Mouse (Mus musculus) liver, embryonic 18 days (tissue): ENCODE results near the gene Vmn1r18. TPM values are rescaled to one million over a fixed set of nuclear protein-coding genes. Genes with fewer than 3 reads are reported as not detected.

Experiments
- polyA plus RNA-seq: library from polyadenylated mRNA; depleted of rRNA; stranded (reverse); fragments of >200 nt; gene quantifications from 2 replicates; pipeline ENCODE4 v1.2.3, GENCODE M21; 2012; rRNA removed

Gene Vmn1r18
- polyA plus RNA-seq, result not detected in 2 replicates

GRCm38 (mm10) chr6:57395683-57396082 is at the start of gene Vmn1r18:
Vmn1r18 (minus strand) TSS chr6:57395783.

GRCm38 (mm10) chr6:57428630-57429029 is 33.0 kb upstream of the Vmn1r18 start, which contains the start of gene Vmn1r20:
Vmn1r20 (plus strand) TSS chr6:57428930.

DNA sequence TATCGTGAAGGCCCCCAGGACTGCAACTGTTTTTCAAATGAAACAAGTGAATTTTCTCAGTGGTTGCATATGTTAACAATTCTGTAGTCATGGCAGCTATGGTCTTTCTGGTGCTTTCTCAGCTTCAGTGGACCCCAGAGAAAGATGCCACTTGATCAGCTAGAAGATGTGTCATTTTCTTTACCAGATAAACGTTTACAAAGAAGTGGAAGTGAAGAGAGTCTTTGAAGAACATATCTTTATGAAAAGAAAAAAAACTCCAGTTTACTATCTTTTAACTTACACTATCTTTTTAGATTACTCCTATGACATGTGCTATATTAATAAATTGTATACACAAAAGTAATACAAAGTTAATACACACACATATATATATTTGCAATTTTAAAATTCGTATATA is 7.9 kb upstream of the Vmn1r18 start, which contains the start of gene Vmn1r19:
Gene Vmn1r19, plus strand, starts transcription at position 301 of the 400 bp plus-strand sequence.

DNA sequence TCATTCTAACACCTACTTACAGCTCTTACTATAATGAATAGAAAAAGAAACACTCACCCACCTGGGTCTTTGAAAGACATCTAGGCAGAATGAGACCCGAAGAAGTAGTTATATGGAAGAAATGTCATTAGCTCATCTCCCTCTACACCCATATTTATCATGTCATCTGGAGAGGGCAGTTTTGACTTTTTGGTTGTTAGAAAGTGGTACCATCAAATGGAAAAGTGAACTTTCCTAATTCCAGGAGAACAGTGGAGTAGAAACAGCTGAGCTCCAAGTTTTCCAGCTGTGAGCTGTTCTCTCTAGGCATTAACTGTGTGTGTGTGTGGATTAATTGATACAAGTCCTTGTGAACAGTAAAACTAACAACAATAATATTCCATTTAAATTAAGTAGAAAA is 32.0 kb downstream of the Vmn1r18 start, which contains the start of gene Vmn1r17:
Gene Vmn1r17, minus strand, starts transcription at position 101 of the 400 bp plus-strand sequence.

DNA sequence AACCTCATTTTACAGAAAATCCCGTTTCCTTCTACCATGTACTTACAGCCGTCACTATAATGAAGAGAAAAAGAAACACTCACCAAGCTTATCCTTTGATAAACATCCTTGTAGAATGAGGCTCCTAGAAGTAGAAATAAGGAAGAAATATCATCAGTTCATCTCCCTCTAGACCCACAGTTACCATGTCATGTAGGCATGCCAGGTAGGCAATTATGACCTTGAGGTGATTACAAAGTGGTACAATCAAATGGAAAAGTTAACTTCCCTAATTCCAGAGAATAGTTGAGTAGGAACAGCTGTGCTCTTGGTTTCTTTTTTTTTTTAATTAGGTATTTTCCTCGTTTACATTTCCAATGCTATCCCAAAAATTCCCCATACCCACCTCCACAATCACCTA is 66.2 kb downstream of the Vmn1r18 start, which contains the start of gene Vmn1r16:
Gene Vmn1r16, minus strand, starts transcription at position 101 of the 400 bp plus-strand sequence.

Other genes starting within 250 kb of the Vmn1r18 start
- not detected in 2 replicates for gene Vmn1r12, start 238.9 kb downstream of the Vmn1r18 start, polyA plus RNA-seq
- not detected in 2 replicates for gene Vmn1r13, start 192.5 kb downstream of the Vmn1r18 start, polyA plus RNA-seq
- gene Vmn1r14, start 164.1 kb downstream of the Vmn1r18 start, polyA plus RNA-seq, result not detected in 2 replicates
- gene Vmn1r15, start 137.8 kb downstream of the Vmn1r18 start, polyA plus RNA-seq, result not detected in 2 replicates
- not detected in 2 replicates for gene Vmn1r16, start 66.3 kb downstream of the Vmn1r18 start, polyA plus RNA-seq
- gene Vmn1r17, start 32.1 kb downstream of the Vmn1r18 start, polyA plus RNA-seq, result not detected in 2 replicates
- gene Vmn1r19, start 8.0 kb upstream of the Vmn1r18 start, polyA plus RNA-seq, result not detected in 2 replicates
- gene Vmn1r20, start 33.1 kb upstream of the Vmn1r18 start, polyA plus RNA-seq, result not detected in 2 replicates
- 9.5 and 10.0 TPM in 2 replicates for gene Ppm1k, start 139.7 kb upstream of the Vmn1r18 start, polyA plus RNA-seq
- gene Herc6, start 185.2 kb upstream of the Vmn1r18 start, polyA plus RNA-seq, result 4.5 and 6.0 TPM in 2 replicates